Mouse (Mus musculus) retina, embryonic 14.5 days (tissue): ENCODE results near the gene Cdca3.
A peak's percentile ranks its signal among the peaks of the same experiment; 100 is the strongest.
"Not testable (repeated sequence)": the region's sequence is repeated elsewhere in the genome, so short reads cannot be mapped to it uniquely, and the experiment has no call there.

Experiments used
- DNase-seq: peaks from one replicate; pipeline ENCODE4 v3.0.0-alpha.2; 2015; ENCODE audit warnings: low spot score

Cdca3 gene

GRCm38 (mm10) chr6:124828868-124829798 lies at the start of gene Cdca3, which contains the start of gene Usp5:
Gene Cdca3 (plus strand): TSS chr6:124829547.
Gene Usp5 (minus strand): TSS chr6:124829484.
- DNase-seq: peak; percentile 99

GRCm38 (mm10) chr6:124779984-124780416 lies 49.3 kb upstream of the Cdca3 start:
- DNase-seq: no peak

- no peak for DNase-seq
Measured at GRCm38 (mm10) chr6:124780917-124781316, 48.4 kb upstream of the Cdca3 start.

- peak; percentile 49 for DNase-seq
Measured at GRCm38 (mm10) chr6:124782436-124782835, 46.9 kb upstream of the Cdca3 start.

GRCm38 (mm10) chr6:124786756-124787420 lies 42.5 kb upstream of the Cdca3 start:
- no peak for DNase-seq

GRCm38 (mm10) chr6:124787722-124788121 lies 41.6 kb upstream of the Cdca3 start:
- no peak for DNase-seq

GRCm38 (mm10) chr6:124789519-124789918 lies 39.8 kb upstream of the Cdca3 start:
- DNase-seq: no peak

GRCm38 (mm10) chr6:124790121-124790520 lies 39.2 kb upstream of the Cdca3 start:
- DNase-seq: no peak

GRCm38 (mm10) chr6:124791911-124792310 lies 37.4 kb upstream of the Cdca3 start:
- no peak for DNase-seq

- no peak for DNase-seq
Measured at GRCm38 (mm10) chr6:124795781-124796180, 33.6 kb upstream of the Cdca3 start.

- no peak for DNase-seq
Measured at GRCm38 (mm10) chr6:124796200-124796599, 33.1 kb upstream of the Cdca3 start.

- not testable (repeated sequence) for DNase-seq
Measured at GRCm38 (mm10) chr6:124802400-124802799, 26.9 kb upstream of the Cdca3 start.

- no peak for DNase-seq
Measured at GRCm38 (mm10) chr6:124803061-124803460, 26.3 kb upstream of the Cdca3 start.

- DNase-seq: not testable (repeated sequence)
Measured at GRCm38 (mm10) chr6:124803691-124804090, 25.7 kb upstream of the Cdca3 start.

- no peak for DNase-seq
Measured at GRCm38 (mm10) chr6:124804341-124804740, 25.0 kb upstream of the Cdca3 start.

GRCm38 (mm10) chr6:124805341-124806321 lies 23.7 kb upstream of the Cdca3 start:
- DNase-seq: peak; percentile 94

GRCm38 (mm10) chr6:124806446-124807140 lies 22.8 kb upstream of the Cdca3 start:
- no peak for DNase-seq

GRCm38 (mm10) chr6:124807366-124807765 lies 22.0 kb upstream of the Cdca3 start:
- DNase-seq: no peak

- no peak for DNase-seq
Measured at GRCm38 (mm10) chr6:124807986-124808357, 21.4 kb upstream of the Cdca3 start.

GRCm38 (mm10) chr6:124808358-124809012 lies 20.9 kb upstream of the Cdca3 start, which contains the start of gene Spsb2:
Gene Spsb2 (plus strand): TSS chr6:124808661.
- DNase-seq: peak; percentile 80
